Mouse (Mus musculus): Measurements from ENCODE around the gene Hnrnpa0. TPM values are rescaled to one million over a fixed set of nuclear protein-coding genes. Genes with fewer than 3 reads are reported as not detected.
A peak's percentile ranks its signal among the peaks of the same experiment; 100 is the strongest.
"Not testable (repeated sequence)": the region's sequence is repeated elsewhere in the genome, so short reads cannot be mapped to it uniquely, and the experiment has no call there.

The Hnrnpa0 gene
- polyA plus RNA-seq, 1 experiment: 94.2 TPM

GRCm38 (mm10) chr13:58149033-58149558, 20.7 kb upstream of the Hnrnpa0 start:
- no peaks in the 10 kb centered on the region for H3K36me3 ChIP-seq (ENCODE audit: control insufficient read depth, insufficient read depth, low read length)
- DNase-seq (ENCODE audit: low read depth in 1 of 2, low spot score in 2 of 2): no peak
- no peak overlapping the region for H3K4me3 ChIP-seq (ENCODE audit: extremely low read depth, insufficient read depth, insufficient read length)
- 52% methylated on average over 5 of the region's 5 CpGs for WGBS
- 0 out of 2 replicates have a peak, but pooled peaks have one; percentile 9 for TF ChIP-seq CTCF (IDR thresholded peaks at IDR 0.05; ENCODE audit: extremely low read depth, insufficient read depth, insufficient read length, insufficient replicate concordance)
- no peak for TF ChIP-seq POLR2A (IDR thresholded peaks at IDR 0.05; ENCODE audit: low read depth, low read length)
- H3K27me3 ChIP-seq (ENCODE audit: control insufficient read depth, insufficient read depth, low read length): no peaks in the 10 kb centered on the region
- H3K27ac ChIP-seq (ENCODE audit: insufficient read depth, low read length): no peak overlapping the region
- no peaks in the 10 kb centered on the region for H3K4me1 ChIP-seq (ENCODE audit: control insufficient read depth, insufficient read depth, insufficient read length)

DNA sequence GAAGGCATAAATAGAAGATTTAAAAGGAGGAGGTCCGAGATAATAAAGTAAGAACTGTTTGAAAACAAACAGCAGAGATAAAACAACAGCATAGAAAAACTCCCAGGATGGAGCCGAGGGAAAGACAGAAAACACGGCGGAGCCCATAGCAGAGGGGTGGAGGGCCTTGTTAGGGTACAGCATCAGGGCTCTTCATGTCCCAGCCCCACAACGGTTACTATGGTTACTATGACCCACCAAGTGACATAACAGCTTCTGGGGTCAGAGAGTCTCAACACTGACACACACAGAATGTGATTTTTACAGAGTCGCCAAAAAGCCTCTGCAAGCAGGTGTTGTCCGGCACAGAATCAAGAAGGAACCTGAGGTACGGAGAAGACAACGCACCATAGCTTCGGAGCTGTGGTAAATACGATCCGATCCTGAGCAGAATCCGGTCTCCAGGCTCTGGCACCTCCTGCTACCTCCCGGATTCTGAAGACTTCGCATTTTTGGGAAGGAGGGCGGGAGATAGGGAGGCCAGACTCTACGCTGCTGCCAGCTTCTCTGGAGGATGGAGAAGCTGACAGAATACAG, 20.0 kb upstream of the Hnrnpa0 start:
- TF ChIP-seq POLR2A (IDR thresholded peaks at IDR 0.05; ENCODE audit: low read depth, low read length) (no peak), CTCF (IDR thresholded peaks at IDR 0.05; ENCODE audit: extremely low read depth, insufficient read depth, insufficient read length, insufficient replicate concordance) (no peak)
- DNase-seq (ENCODE audit: low read depth in 1 of 2, low spot score in 2 of 2): no peak
- Histone ChIP-seq H3K27me3 (ENCODE audit: control insufficient read depth, insufficient read depth, low read length) (no peaks in the 10 kb centered on the region), H3K4me1 (ENCODE audit: control insufficient read depth, insufficient read depth, insufficient read length) (no peaks in the 10 kb centered on the region), H3K27ac (ENCODE audit: insufficient read depth, low read length) (no peak overlapping the region), H3K4me3 (ENCODE audit: extremely low read depth, insufficient read depth, insufficient read length) (peak overlapping the region; percentile 16; the same call in 1 of the 2 replicates), H3K36me3 (ENCODE audit: control insufficient read depth, insufficient read depth, low read length) (no peaks in the 10 kb centered on the region)
- WGBS: 6% methylated on average over 17 of the region's 17 CpGs

- 83% methylated on average over 1 of the region's 1 CpGs for WGBS
- H3K4me3 ChIP-seq (ENCODE audit: extremely low read depth, insufficient read depth, insufficient read length): no peak overlapping the region
- no peaks in the 10 kb centered on the region for H3K4me1 ChIP-seq (ENCODE audit: control insufficient read depth, insufficient read depth, insufficient read length)
- H3K36me3 ChIP-seq (ENCODE audit: control insufficient read depth, insufficient read depth, low read length): no peaks in the 10 kb centered on the region
- no peaks in the 10 kb centered on the region for H3K27me3 ChIP-seq (ENCODE audit: control insufficient read depth, insufficient read depth, low read length)
- TF ChIP-seq CTCF (IDR thresholded peaks at IDR 0.05; ENCODE audit: extremely low read depth, insufficient read depth, insufficient read length, insufficient replicate concordance) (no peak), POLR2A (IDR thresholded peaks at IDR 0.05; ENCODE audit: low read depth, low read length) (no peak)
- H3K27ac ChIP-seq (ENCODE audit: insufficient read depth, low read length): no peak overlapping the region
- DNase-seq (ENCODE audit: low read depth in 1 of 2, low spot score in 2 of 2): no peak
Measured at GRCm38 (mm10) chr13:58147760-58148159, 19.4 kb upstream of the Hnrnpa0 start.

- H3K36me3 ChIP-seq (ENCODE audit: control insufficient read depth, insufficient read depth, low read length); DNase-seq (ENCODE audit: low read depth in 1 of 2, low spot score in 2 of 2); H3K27me3 ChIP-seq (ENCODE audit: control insufficient read depth, insufficient read depth, low read length); H3K4me3 ChIP-seq (ENCODE audit: extremely low read depth, insufficient read depth, insufficient read length); H3K27ac ChIP-seq (ENCODE audit: insufficient read depth, low read length); H3K4me1 ChIP-seq (ENCODE audit: control insufficient read depth, insufficient read depth, insufficient read length): not testable (repeated sequence)
- 95% methylated on average over 8 of the region's 8 CpGs for WGBS
Measured at GRCm38 (mm10) chr13:58146603-58147002, 18.2 kb upstream of the Hnrnpa0 start.

- H3K4me1 ChIP-seq (ENCODE audit: control insufficient read depth, insufficient read depth, insufficient read length): peaks cover 4% of the 10 kb centered on the region; the same call in 1 of the 2 replicates
- no peak for DNase-seq (ENCODE audit: low read depth in 1 of 2, low spot score in 2 of 2)
- WGBS: 81% methylated on average over 3 of the region's 3 CpGs
- H3K4me3 ChIP-seq (ENCODE audit: extremely low read depth, insufficient read depth, insufficient read length): no peak overlapping the region
- TF ChIP-seq CTCF (IDR thresholded peaks at IDR 0.05; ENCODE audit: extremely low read depth, insufficient read depth, insufficient read length, insufficient replicate concordance) (no peak), POLR2A (IDR thresholded peaks at IDR 0.05; ENCODE audit: low read depth, low read length) (no peak)
- no peaks in the 10 kb centered on the region for H3K27me3 ChIP-seq (ENCODE audit: control insufficient read depth, insufficient read depth, low read length)
- no peak overlapping the region for H3K27ac ChIP-seq (ENCODE audit: insufficient read depth, low read length)
- H3K36me3 ChIP-seq (ENCODE audit: control insufficient read depth, insufficient read depth, low read length): peaks cover 4% of the 10 kb centered on the region
Measured at GRCm38 (mm10) chr13:58131692-58132091, 3.3 kb upstream of the Hnrnpa0 start.

DNA sequence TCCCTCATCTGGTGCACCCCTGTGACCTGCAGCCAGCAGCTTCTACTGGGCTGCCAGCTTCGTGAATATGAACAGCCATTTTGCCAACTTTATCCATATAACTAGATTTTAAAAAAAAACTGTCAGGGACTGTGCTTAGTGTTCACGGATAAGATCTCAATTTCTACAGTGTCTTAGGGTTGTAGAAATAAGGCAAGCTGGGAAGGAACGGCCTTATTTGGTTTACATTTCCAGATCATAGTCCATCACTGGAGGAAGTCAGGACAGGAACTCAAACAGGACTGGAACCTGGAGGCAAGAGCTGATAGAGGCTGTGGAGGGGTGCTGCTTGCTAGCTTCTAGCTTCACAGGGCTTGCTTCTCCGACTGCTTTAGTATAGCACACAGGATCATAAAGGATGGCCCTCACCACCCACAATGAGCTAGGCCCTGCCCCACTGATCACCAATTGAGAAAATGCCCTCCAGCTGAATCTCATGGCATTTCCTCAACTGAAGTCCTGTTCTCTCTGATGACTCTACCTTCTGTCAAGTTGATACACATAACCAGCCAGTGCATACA, 1.4 kb upstream of the Hnrnpa0 start:
- TF ChIP-seq POLR2A (IDR thresholded peaks at IDR 0.05; ENCODE audit: low read depth, low read length): no peak
- no peak for TF ChIP-seq CTCF (IDR thresholded peaks at IDR 0.05; ENCODE audit: extremely low read depth, insufficient read depth, insufficient read length, insufficient replicate concordance)
- peaks cover 5% of the 10 kb centered on the region for H3K36me3 ChIP-seq (ENCODE audit: control insufficient read depth, insufficient read depth, low read length)
- H3K27me3 ChIP-seq (ENCODE audit: control insufficient read depth, insufficient read depth, low read length): no peaks in the 10 kb centered on the region
- H3K27ac ChIP-seq (ENCODE audit: insufficient read depth, low read length): peak overlapping the region; percentile 99
- peaks cover 4% of the 10 kb centered on the region; the same call in 1 of the 2 replicates for H3K4me1 ChIP-seq (ENCODE audit: control insufficient read depth, insufficient read depth, insufficient read length)
- 36% methylated on average over 4 of the region's 4 CpGs for WGBS
- no peak for DNase-seq (ENCODE audit: low read depth in 1 of 2, low spot score in 2 of 2)
- peak overlapping the region; percentile 90; the same call in 1 of the 2 replicates for H3K4me3 ChIP-seq (ENCODE audit: extremely low read depth, insufficient read depth, insufficient read length)
